Mouse (Mus musculus) hindbrain, postnatal 0 days (tissue): Measurements from ENCODE around the gene Cacybp. TPM values are rescaled to one million over a fixed set of nuclear protein-coding genes. Genes with fewer than 3 reads are reported as not detected.

Source experiments
- ATAC-seq: fragments of 200-750 bp; cut with Nextera tagmentation; 2 replicates; pipeline ENCODE4 v1.8.0; 2017; ENCODE audit warnings: mild to moderate bottlenecking, moderate TSS enrichment, moderate library complexity
- DNase-seq: peaks from one replicate; pipeline ENCODE4 v3.0.0-alpha.2; 2015; ENCODE audit warnings: low spot score
- H3K27ac ChIP-seq: fragments of 300-500 bp; sonication (generic); 2 replicates; pipeline ENCODE4 v1.5.1; 2014; ENCODE audit warnings: mild to moderate bottlenecking
- H3K27me3 ChIP-seq: fragments of 300-500 bp; sonication (generic); 2 replicates; pipeline ENCODE4 v1.6.1; 2014; ENCODE audit warnings: low read length, mixed read lengths; ENCODE audit not compliant: insufficient read depth
- H3K36me3 ChIP-seq: fragments of 300-500 bp; sonication (generic); 2 replicates; pipeline ENCODE4 v1.6.1; 2014; ENCODE audit warnings: low read length, mixed read lengths; ENCODE audit not compliant: insufficient read depth
- H3K4me1 ChIP-seq: fragments of 300-500 bp; sonication (generic); 2 replicates; pipeline ENCODE4 v1.6.1; 2014; ENCODE audit warnings: antibody characterized with exemption, low read length, mixed read lengths; ENCODE audit not compliant: insufficient read depth
- H3K4me2 ChIP-seq: fragments of 300-500 bp; sonication (generic); 2 replicates; pipeline ENCODE4 v1.6.1; 2014; ENCODE audit warnings: low read depth, mild to moderate bottlenecking, low read length, moderate library complexity, mixed read lengths
- H3K4me3 ChIP-seq: fragments of 300-500 bp; sonication (generic); 2 replicates; pipeline ENCODE4 v1.5.1; 2014; ENCODE audit warnings: low read length
- H3K9ac ChIP-seq: fragments of 300-500 bp; sonication (generic); replicated peaks from 2 replicates; pipeline ENCODE4 v1.6.1; 2014; ENCODE audit warnings: mild to moderate bottlenecking, low read length, moderate library complexity, mixed read lengths
- H3K9me3 ChIP-seq: fragments of 300-500 bp; sonication (generic); 2 replicates; pipeline ENCODE4 v1.6.1; 2016; ENCODE audit warnings: low read length, mixed read lengths
- CTCF ChIP-seq: IDR thresholded peaks from 2 replicates; pipeline ENCODE4 v1.5.1; 2016; ENCODE audit warnings: antibody characterized with exemption, control low read depth, low read depth
- WGBS: fragments of 180-500 bp; shearing (Covaris S2); extraction: QIAGEN DNeasy Blood & Tissue Kit; methylation state at CpG from one replicate; pipeline ENCODE4 v1.1.7; 2014; 5-methylcytosine and 5-hydroxymethylcytosine counted together
- polyA plus RNA-seq: library from polyadenylated mRNA; unstranded; fragments of >200 nt; fragmentation: Nextera tagmentation; extraction: Ambion mirVana; gene quantifications from 2 replicates; pipeline ENCODE4 v1.2.1, GENCODE M21; 2015
- total RNA-seq: library from RNA; depleted of rRNA; stranded (reverse); fragments of >200 nt; gene quantifications from 2 replicates; pipeline ENCODE4 v1.2.3, GENCODE M21; 2014

Gene Cacybp
- total and polyA plus RNA-seq, 2 experiments from 2014 or later, result 49.5 to 317 TPM

DNA sequence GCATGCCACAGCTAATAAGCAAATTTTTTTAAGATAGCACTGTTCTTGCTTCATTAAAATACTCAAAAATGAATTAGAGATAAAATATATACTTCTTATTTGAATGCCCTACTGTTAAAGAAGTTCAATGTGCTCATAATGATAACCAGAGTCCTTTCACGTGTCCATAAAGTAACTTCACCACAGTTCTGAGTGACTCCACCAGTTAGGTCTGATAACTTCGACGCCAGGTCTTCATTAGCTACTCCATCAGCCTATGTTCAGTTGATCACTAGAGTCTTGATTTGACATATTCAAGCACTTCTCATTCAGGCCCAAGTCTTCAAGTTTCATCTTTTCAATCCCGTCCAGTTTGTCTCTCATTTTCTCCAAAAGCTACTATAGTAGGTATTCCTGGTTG is 14.5 kb upstream of the Cacybp start:
- no peaks in the 10 kb centered on the region for H3K27me3 ChIP-seq
- TF ChIP-seq CTCF, result no peak
- no peak for ATAC-seq
- no peak overlapping the region for H3K4me3 ChIP-seq
- H3K4me1 ChIP-seq, result no peaks in the 10 kb centered on the region
- H3K9ac ChIP-seq, result no peak overlapping the region
- whole genome bisulfite sequencing, result 90% methylated on average over 4 of the region's 4 CpGs
- DNase-seq, result no peak
- H3K4me2 ChIP-seq, result no peak overlapping the region
- no peak overlapping the region for H3K27ac ChIP-seq
- H3K9me3 ChIP-seq, result no peaks in the 10 kb centered on the region
- H3K36me3 ChIP-seq, result peaks cover 6% of the 10 kb centered on the region; the same call in 1 of the 2 replicates

DNA sequence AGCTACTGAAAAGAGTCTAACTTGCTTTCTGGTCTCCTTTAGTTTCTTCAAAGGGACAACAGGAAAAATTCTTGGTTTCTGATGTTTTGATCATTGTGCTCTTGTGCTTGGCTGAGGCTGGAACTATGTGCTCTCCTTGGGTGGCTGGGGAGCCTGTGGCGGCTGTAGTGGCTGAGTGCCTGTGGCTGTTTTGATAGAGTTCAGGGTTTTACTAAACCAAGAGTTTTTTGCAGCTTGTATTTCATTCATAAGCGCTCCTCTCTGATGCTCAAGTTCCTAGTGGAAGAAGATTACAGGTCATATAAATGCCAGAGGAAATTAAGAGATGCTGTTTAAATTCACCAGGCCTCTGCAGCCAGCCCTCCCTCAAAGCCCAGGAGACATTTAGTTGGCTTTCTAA is 11.4 kb upstream of the Cacybp start:
- Histone ChIP-seq H3K4me3 (no peak overlapping the region), H3K27me3 (no peaks in the 10 kb centered on the region), H3K9ac (no peak overlapping the region), H3K36me3 (0 out of 2 replicates have a peak, but pooled peaks cover 6% of the 10 kb centered on the region), H3K4me1 (no peaks in the 10 kb centered on the region), H3K4me2 (no peak overlapping the region), H3K9me3 (no peaks in the 10 kb centered on the region), H3K27ac (no peak overlapping the region)
- no peak for TF ChIP-seq CTCF
- WGBS, result 79% methylated on average over 2 of the region's 2 CpGs
- ATAC-seq (no peak), DNase-seq (no peak)

DNA sequence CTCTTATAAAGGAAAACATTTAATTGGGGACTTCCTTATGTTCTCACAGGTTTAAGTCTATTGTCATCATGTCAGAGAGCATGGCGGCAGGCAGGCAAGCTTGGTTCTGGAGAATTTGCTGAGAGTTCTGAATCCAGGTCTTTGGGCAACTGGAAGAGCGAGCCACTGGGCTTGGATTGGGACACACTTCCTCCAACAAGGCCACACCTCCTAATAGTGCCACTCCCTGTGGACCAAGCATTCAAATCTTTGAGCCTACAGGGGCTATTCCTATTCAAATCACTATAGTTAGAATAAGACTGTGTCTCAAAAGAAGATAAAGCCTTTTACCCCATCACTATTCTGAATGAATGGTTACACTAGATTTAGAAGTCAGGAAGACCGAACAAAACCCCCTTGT is 5.2 kb upstream of the Cacybp start:
- Histone ChIP-seq H3K27me3 (no peaks in the 10 kb centered on the region), H3K27ac (no peak overlapping the region), H3K4me3 (no peak overlapping the region), H3K4me1 (no peaks in the 10 kb centered on the region), H3K9me3 (no peaks in the 10 kb centered on the region), H3K36me3 (no peaks in the 10 kb centered on the region), H3K4me2 (no peak overlapping the region), H3K9ac (no peak overlapping the region)
- DNase-seq (no peak), ATAC-seq (no peak)
- WGBS, result 85% methylated on average over 3 of the region's 3 CpGs
- TF ChIP-seq CTCF, result no peak

DNA sequence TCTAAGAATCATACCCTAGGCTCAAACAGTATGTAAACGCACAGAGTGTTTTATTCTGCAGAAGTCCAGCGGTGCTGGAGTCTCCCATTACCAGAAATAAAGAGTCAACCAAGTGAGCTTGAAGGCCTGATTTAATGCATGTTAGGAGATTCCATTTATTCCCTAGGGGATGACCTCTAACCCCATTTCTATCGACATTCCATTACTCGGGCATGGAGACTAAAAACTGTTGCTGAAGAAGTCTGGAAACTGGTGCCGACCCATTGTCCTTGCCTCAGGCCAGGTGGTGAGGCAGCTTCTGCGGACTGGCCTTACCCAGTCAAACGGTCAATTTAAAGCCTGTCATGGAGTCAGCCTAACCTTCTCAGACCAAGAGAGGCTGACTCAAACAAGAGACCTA is 1.5 kb upstream of the Cacybp start:
- ATAC-seq (no peak), DNase-seq (no peak)
- Histone ChIP-seq H3K4me2 (0 out of 2 replicates have a peak overlapping the region, but pooled peaks have one; percentile 76), H3K4me3 (no peak overlapping the region; the same call in 1 of the 2 replicates), H3K36me3 (no peaks in the 10 kb centered on the region), H3K9me3 (no peaks in the 10 kb centered on the region), H3K27ac (peak overlapping the region; percentile 99; the same call in 1 of the 2 replicates), H3K4me1 (peaks cover 18% of the 10 kb centered on the region), H3K27me3 (no peaks in the 10 kb centered on the region), H3K9ac (no peak overlapping the region)
- WGBS, result 57% methylated on average over 7 of the region's 7 CpGs
- TF ChIP-seq CTCF, result no peak

DNA sequence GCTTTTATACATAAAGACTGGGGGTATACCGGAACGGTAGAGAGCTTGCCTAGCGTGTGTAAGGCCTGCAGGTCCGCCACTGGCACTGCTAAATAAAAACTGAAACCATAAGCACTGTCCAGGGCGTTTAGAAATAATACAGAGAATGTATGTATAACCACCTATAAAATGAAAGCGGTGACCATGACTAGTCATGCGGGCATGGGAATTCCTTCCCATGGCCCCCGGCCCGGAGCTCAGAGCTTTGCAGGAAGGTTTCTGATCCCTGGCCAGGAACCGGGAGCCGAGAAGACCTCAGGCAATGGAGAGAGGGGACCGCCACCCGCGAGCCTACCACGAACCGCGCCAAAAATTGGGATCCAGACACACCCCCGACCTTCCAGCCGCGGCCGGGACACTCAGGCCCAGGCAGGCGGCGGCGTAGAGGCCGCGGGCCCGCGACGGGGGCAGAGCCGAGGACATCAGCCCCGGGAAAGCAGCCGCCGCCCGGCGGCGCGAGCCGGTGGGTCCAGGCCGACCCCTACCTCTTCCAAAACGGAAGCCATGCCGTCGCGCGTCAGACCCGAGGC is 468 bp downstream of the Cacybp start:
- no peaks in the 10 kb centered on the region for H3K9me3 ChIP-seq
- no peaks in the 10 kb centered on the region for H3K27me3 ChIP-seq
- peak overlapping the region; percentile 86 for H3K4me2 ChIP-seq
- H3K4me1 ChIP-seq, result peaks cover 18% of the 10 kb centered on the region
- no peak for TF ChIP-seq CTCF
- DNase-seq (peak; percentile 59), ATAC-seq (no peak)
- H3K9ac ChIP-seq, result peak overlapping the region; percentile 83
- H3K4me3 ChIP-seq, result peak overlapping the region; percentile 87
- peak overlapping the region; percentile 99 for H3K27ac ChIP-seq
- peaks cover 7% of the 10 kb centered on the region; the same call in 1 of the 2 replicates for H3K36me3 ChIP-seq
- WGBS, result under 1% methylated on average over 45 of the region's 45 CpGs

DNA sequence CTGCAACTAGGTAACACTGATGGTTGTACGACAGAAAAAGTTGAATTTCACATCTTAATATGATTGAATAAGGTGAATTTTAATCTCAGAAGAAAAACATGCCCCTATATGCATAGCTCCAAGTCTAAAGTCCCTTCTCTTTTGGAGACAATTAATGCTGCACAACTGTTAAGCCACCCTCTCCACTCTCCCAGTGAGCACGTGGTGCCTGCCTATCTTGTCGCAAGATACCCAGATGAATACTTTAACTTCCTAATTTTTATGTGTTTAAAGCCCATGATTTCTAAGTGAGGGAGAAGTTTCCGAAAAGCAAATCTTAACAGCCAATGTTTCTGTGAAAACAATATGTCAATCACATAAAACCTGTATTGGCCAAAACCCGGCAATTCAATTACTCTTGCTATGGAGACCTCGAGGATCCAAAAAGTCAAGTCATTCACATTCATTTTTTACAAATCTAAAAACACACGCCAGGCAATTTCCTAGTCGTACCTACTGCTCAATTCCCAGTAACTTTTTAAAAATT is 1.0 kb downstream of the Cacybp start:
- ATAC-seq (no peak), DNase-seq (peak; percentile 9)
- Histone ChIP-seq H3K27ac (peak overlapping the region; percentile 99), H3K4me2 (peak overlapping the region; percentile 86), H3K4me1 (peaks cover 18% of the 10 kb centered on the region), H3K9ac (peak overlapping the region; percentile 83), H3K27me3 (no peaks in the 10 kb centered on the region), H3K9me3 (no peaks in the 10 kb centered on the region), H3K36me3 (peaks cover 11% of the 10 kb centered on the region; the same call in 1 of the 2 replicates), H3K4me3 (peak overlapping the region; percentile 87)
- no peak for TF ChIP-seq CTCF
- under 1% methylated on average over 8 of the region's 8 CpGs for WGBS

DNA sequence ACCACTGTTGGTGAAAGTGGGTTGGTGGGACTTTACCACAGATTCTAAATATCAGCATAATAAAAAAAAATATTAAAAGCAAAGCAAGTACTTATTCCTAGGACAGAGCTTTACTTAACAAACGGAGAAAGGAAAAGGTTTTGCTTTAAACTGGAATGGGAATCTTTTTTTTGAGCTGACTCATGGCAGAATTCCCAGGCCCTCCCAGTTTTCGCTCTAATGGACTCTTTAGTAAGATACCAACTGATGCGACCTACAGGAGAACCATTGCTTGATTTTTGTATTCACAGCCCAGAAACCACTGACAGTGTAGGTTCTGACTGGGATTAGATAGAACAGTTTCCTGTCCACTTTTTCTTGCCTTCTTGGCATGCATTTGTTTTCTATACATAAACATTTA is 2.1 kb downstream of the Cacybp start:
- Histone ChIP-seq H3K9ac (no peak overlapping the region), H3K9me3 (no peaks in the 10 kb centered on the region), H3K4me2 (peak overlapping the region; percentile 86), H3K36me3 (peaks cover 18% of the 10 kb centered on the region; the same call in 1 of the 2 replicates), H3K4me1 (peaks cover 18% of the 10 kb centered on the region), H3K27ac (no peak overlapping the region), H3K4me3 (peak overlapping the region; percentile 87), H3K27me3 (no peaks in the 10 kb centered on the region)
- DNase-seq, result no peak
- no peak for TF ChIP-seq CTCF
- ATAC-seq, result no peak
- WGBS, result 42% methylated on average over 3 of the region's 3 CpGs
